Mouse (Mus musculus): ENCODE data around the gene Ube2o. TPM values are rescaled to one million over a fixed set of nuclear protein-coding genes. Genes with fewer than 3 reads are reported as not detected.
A peak's percentile ranks its signal among the peaks of the same experiment; 100 is the strongest.

Ube2o gene
- polyA plus RNA-seq, 1 experiment from 2014 or later = 5.2 TPM

- Histone ChIP-seq H3K9me3 (ENCODE audit: control insufficient read depth, low read length) (no peaks in the 10 kb centered on the region), H3K27ac (ENCODE audit: low read length) (no peak overlapping the region), H3K27me3 (ENCODE audit: control insufficient read depth, insufficient read depth, low read depth, low read length) (no peaks in the 10 kb centered on the region), H3K4me2 (ENCODE audit: low read depth, low read length) (no peak overlapping the region), H3K4me1 (replicated peaks; ENCODE audit: control insufficient read depth, insufficient read depth, low read length) (peaks cover 13% of the 10 kb centered on the region), H3K9ac (ENCODE audit: low read length) (no peak overlapping the region), H3K36me3 (ENCODE audit: control insufficient read depth, insufficient read depth, low read length) (no peaks in the 10 kb centered on the region), H3K4me3 (ENCODE audit: low read length) (no peak overlapping the region)
- 71% methylated on average over 6 of the region's 6 CpGs for WGBS
- no peak for ATAC-seq (ENCODE audit: low read depth)
Observed at GRCm38 (mm10) chr11:116574982-116575381, 6.3 kb downstream of the Ube2o start.

DNA sequence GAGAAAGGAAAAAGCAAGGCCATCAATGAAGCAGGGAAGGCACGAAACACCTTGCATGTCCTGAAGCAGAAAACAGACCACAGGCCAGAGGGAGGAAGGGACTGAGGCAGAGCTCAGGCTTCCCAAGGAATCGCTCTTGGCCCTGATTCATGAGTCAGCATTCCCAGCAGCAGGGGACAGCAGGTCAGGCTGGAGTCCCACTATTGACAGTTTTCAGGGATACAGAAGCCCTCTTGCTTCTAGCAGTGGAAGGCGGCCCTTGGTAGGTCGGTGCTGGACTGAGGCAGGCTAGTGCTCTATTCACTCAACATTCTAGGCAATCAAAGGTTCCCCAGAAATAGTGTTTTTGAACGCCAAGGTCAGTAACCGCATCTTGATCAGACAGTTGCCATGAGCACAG, 6.8 kb downstream of the Ube2o start:
- Histone ChIP-seq H3K4me1 (replicated peaks; ENCODE audit: control insufficient read depth, insufficient read depth, low read length) (peaks cover 11% of the 10 kb centered on the region), H3K9ac (ENCODE audit: low read length) (no peak overlapping the region), H3K36me3 (ENCODE audit: control insufficient read depth, insufficient read depth, low read length) (no peaks in the 10 kb centered on the region), H3K9me3 (ENCODE audit: control insufficient read depth, low read length) (no peaks in the 10 kb centered on the region), H3K27me3 (ENCODE audit: control insufficient read depth, insufficient read depth, low read depth, low read length) (no peaks in the 10 kb centered on the region), H3K27ac (ENCODE audit: low read length) (no peak overlapping the region), H3K4me2 (ENCODE audit: low read depth, low read length) (no peak overlapping the region), H3K4me3 (ENCODE audit: low read length) (no peak overlapping the region)
- ATAC-seq (ENCODE audit: low read depth) = no peak
- 73% methylated on average over 6 of the region's 6 CpGs for WGBS

GRCm38 (mm10) chr11:116572756-116573543, 8.3 kb downstream of the Ube2o start:
- Histone ChIP-seq H3K27ac (ENCODE audit: low read length) (no peak overlapping the region), H3K36me3 (ENCODE audit: control insufficient read depth, insufficient read depth, low read length) (no peaks in the 10 kb centered on the region), H3K4me3 (ENCODE audit: low read length) (no peak overlapping the region), H3K27me3 (ENCODE audit: control insufficient read depth, insufficient read depth, low read depth, low read length) (no peaks in the 10 kb centered on the region), H3K4me2 (ENCODE audit: low read depth, low read length) (no peak overlapping the region), H3K9ac (ENCODE audit: low read length) (no peak overlapping the region), H3K9me3 (ENCODE audit: control insufficient read depth, low read length) (no peaks in the 10 kb centered on the region), H3K4me1 (replicated peaks; ENCODE audit: control insufficient read depth, insufficient read depth, low read length) (peaks cover 9% of the 10 kb centered on the region)
- ATAC-seq (ENCODE audit: low read depth) = peak; percentile 41
- 49% methylated on average over 12 of the region's 12 CpGs for WGBS

DNA sequence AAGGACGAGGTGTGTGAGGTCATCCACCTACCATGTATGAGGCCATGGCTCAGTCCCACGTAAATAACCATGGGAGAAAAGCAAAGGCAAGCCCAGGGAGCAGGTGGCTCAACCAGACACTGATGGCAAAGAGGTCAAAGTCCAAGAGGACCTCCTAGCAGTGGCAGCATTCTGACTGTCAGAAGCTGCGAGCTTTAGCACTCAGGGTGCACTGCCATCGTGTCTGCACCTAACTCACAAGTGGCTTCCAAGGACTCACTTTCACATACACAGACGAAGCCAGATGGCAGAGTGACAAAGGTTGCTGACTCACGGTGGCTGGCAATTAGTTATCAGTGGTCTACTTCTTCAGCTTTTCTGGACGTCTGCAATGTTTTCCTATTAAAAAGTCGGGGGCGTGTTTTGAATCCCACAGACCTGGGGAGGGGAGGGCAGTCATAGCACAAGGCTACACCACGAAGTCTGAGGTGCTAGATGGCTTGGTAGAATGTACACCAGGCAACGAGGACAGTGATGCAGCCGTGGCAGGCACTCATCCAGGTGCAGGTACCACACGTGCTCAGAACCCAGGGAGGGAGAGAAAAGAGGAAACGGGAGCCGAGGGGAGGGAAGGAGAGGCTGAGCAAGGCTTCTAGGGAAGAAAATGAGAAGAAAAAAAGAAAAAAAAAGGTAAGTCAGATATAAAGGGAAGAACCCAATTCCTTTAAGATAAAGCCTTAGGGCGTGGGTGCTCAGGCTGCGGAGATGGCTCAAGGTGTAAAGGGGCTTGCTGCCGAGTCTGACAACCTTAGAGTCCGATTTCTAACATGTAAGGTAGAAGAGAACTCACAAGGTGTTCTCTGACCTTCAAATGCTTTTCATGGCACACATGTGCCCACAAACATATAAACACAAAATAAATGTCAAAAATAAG, 9.2 kb downstream of the Ube2o start:
- no peak overlapping the region for H3K4me2 ChIP-seq (ENCODE audit: low read depth, low read length)
- no peak overlapping the region for H3K4me3 ChIP-seq (ENCODE audit: low read length)
- H3K9me3 ChIP-seq (ENCODE audit: control insufficient read depth, low read length) = no peaks in the 10 kb centered on the region
- no peak for ATAC-seq (ENCODE audit: low read depth)
- H3K36me3 ChIP-seq (ENCODE audit: control insufficient read depth, insufficient read depth, low read length) = no peaks in the 10 kb centered on the region
- peaks cover 9% of the 10 kb centered on the region for H3K4me1 ChIP-seq (replicated peaks; ENCODE audit: control insufficient read depth, insufficient read depth, low read length)
- H3K27me3 ChIP-seq (ENCODE audit: control insufficient read depth, insufficient read depth, low read depth, low read length) = no peaks in the 10 kb centered on the region
- 65% methylated on average over 19 of the region's 19 CpGs for WGBS
- no peak overlapping the region for H3K27ac ChIP-seq (ENCODE audit: low read length)
- no peak overlapping the region for H3K9ac ChIP-seq (ENCODE audit: low read length)

- H3K4me3 ChIP-seq (ENCODE audit: low read length) = no peak overlapping the region
- ATAC-seq (ENCODE audit: low read depth) = no peak
- no peak overlapping the region for H3K4me2 ChIP-seq (ENCODE audit: low read depth, low read length)
- H3K27me3 ChIP-seq (ENCODE audit: control insufficient read depth, insufficient read depth, low read depth, low read length) = no peaks in the 10 kb centered on the region
- H3K27ac ChIP-seq (ENCODE audit: low read length) = no peak overlapping the region
- H3K9ac ChIP-seq (ENCODE audit: low read length) = no peak overlapping the region
- 78% methylated on average over 7 of the region's 7 CpGs for WGBS
- H3K4me1 ChIP-seq (replicated peaks; ENCODE audit: control insufficient read depth, insufficient read depth, low read length) = peaks cover 9% of the 10 kb centered on the region
- no peaks in the 10 kb centered on the region for H3K36me3 ChIP-seq (ENCODE audit: control insufficient read depth, insufficient read depth, low read length)
- no peaks in the 10 kb centered on the region for H3K9me3 ChIP-seq (ENCODE audit: control insufficient read depth, low read length)
Observed at GRCm38 (mm10) chr11:116570821-116571220, 10.4 kb downstream of the Ube2o start.

- Histone ChIP-seq H3K27ac (ENCODE audit: low read length) (no peak overlapping the region), H3K27me3 (ENCODE audit: control insufficient read depth, insufficient read depth, low read depth, low read length) (no peaks in the 10 kb centered on the region), H3K4me1 (replicated peaks; ENCODE audit: control insufficient read depth, insufficient read depth, low read length) (peaks cover 4% of the 10 kb centered on the region), H3K9ac (ENCODE audit: low read length) (no peak overlapping the region), H3K4me3 (ENCODE audit: low read length) (no peak overlapping the region), H3K9me3 (ENCODE audit: control insufficient read depth, low read length) (no peaks in the 10 kb centered on the region), H3K4me2 (ENCODE audit: low read depth, low read length) (no peak overlapping the region), H3K36me3 (ENCODE audit: control insufficient read depth, insufficient read depth, low read length) (no peaks in the 10 kb centered on the region)
- 82% methylated on average over 8 of the region's 8 CpGs for WGBS
- no peak for ATAC-seq (ENCODE audit: low read depth)
Observed at GRCm38 (mm10) chr11:116567531-116567930, 13.7 kb downstream of the Ube2o start.

GRCm38 (mm10) chr11:116565283-116566041, 15.8 kb downstream of the Ube2o start:
- Histone ChIP-seq H3K27me3 (ENCODE audit: control insufficient read depth, insufficient read depth, low read depth, low read length) (no peaks in the 10 kb centered on the region), H3K4me2 (ENCODE audit: low read depth, low read length) (no peak overlapping the region), H3K9me3 (ENCODE audit: control insufficient read depth, low read length) (no peaks in the 10 kb centered on the region), H3K4me1 (replicated peaks; ENCODE audit: control insufficient read depth, insufficient read depth, low read length) (peaks cover 4% of the 10 kb centered on the region), H3K36me3 (ENCODE audit: control insufficient read depth, insufficient read depth, low read length) (no peaks in the 10 kb centered on the region), H3K4me3 (ENCODE audit: low read length) (no peak overlapping the region), H3K27ac (ENCODE audit: low read length) (no peak overlapping the region), H3K9ac (ENCODE audit: low read length) (no peak overlapping the region; the same call in 1 of the 2 replicates)
- ATAC-seq (ENCODE audit: low read depth) = no peak; the same call in 1 of the 2 replicates
- WGBS = 41% methylated on average over 7 of the region's 7 CpGs

DNA sequence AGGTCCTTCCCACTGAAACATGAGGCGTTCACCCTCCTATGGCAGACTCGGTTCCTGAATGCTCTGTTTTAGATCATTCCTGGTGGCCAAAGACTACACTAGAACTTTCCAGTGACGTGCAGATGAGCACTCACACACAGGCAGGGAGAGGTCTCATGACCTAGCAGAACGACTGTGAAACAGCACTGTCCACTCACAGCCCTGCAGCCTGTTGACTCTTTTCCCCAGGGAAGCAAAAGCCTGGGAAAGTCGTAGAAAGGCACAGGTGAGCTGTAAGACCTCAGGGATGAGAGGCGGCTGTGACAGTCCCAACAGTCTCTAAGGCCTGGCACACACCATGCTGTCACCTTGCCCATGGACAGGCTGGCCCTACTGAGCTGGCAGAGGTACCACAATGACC, 24.9 kb downstream of the Ube2o start:
- ATAC-seq (ENCODE audit: low read depth) = no peak
- Histone ChIP-seq H3K4me1 (replicated peaks; ENCODE audit: control insufficient read depth, insufficient read depth, low read length) (peaks cover 11% of the 10 kb centered on the region), H3K4me2 (ENCODE audit: low read depth, low read length) (no peak overlapping the region), H3K9ac (ENCODE audit: low read length) (no peak overlapping the region), H3K9me3 (ENCODE audit: control insufficient read depth, low read length) (no peaks in the 10 kb centered on the region), H3K36me3 (ENCODE audit: control insufficient read depth, insufficient read depth, low read length) (no peaks in the 10 kb centered on the region), H3K4me3 (ENCODE audit: low read length) (no peak overlapping the region), H3K27ac (ENCODE audit: low read length) (no peak overlapping the region), H3K27me3 (ENCODE audit: control insufficient read depth, insufficient read depth, low read depth, low read length) (no peaks in the 10 kb centered on the region)
- WGBS = 41% methylated on average over 6 of the region's 6 CpGs

- ATAC-seq (ENCODE audit: low read depth) = no peak
- WGBS = 33% methylated on average over 1 of the region's 1 CpGs
- H3K36me3 ChIP-seq (ENCODE audit: control insufficient read depth, insufficient read depth, low read length) = no peaks in the 10 kb centered on the region
Observed at GRCm38 (mm10) chr11:116555572-116555971, 25.7 kb downstream of the Ube2o start.

More at GRCm38 (mm10) chr11:116555572-116555971, 25.7 kb downstream of the Ube2o start:
- Histone ChIP-seq H3K4me1 (replicated peaks; ENCODE audit: control insufficient read depth, insufficient read depth, low read length) (peaks cover 18% of the 10 kb centered on the region), H3K27ac (ENCODE audit: low read length) (no peak overlapping the region), H3K27me3 (ENCODE audit: control insufficient read depth, insufficient read depth, low read depth, low read length) (no peaks in the 10 kb centered on the region), H3K4me2 (ENCODE audit: low read depth, low read length) (no peak overlapping the region), H3K4me3 (ENCODE audit: low read length) (no peak overlapping the region), H3K9ac (ENCODE audit: low read length) (no peak overlapping the region), H3K9me3 (ENCODE audit: control insufficient read depth, low read length) (no peaks in the 10 kb centered on the region)

Data from lung, embryonic 16.5 days (tissue).